Mouse (Mus musculus): ENCODE results near the gene 2310022A10Rik. TPM values are rescaled to one million over a fixed set of nuclear protein-coding genes. Genes with fewer than 3 reads are reported as not detected.

Gene 2310022A10Rik
- polyA plus RNA-seq (2015; fragmentation: Nextera tagmentation; extraction: Ambion mirVana): 30.6 and 34.5 TPM in 2 replicates

- peak; percentile 95 for ATAC-seq (ENCODE audit: extremely low read depth, insufficient number of reproducible peaks, low FRiP score, low TSS enrichment)
- under 1% methylated on average over 41 of the region's 41 CpGs for WGBS
- H3K36me3 ChIP-seq: peaks cover 21% of the 10 kb centered on the region
- no peaks in the 10 kb centered on the region for H3K9me3 ChIP-seq
- H3K4me3 ChIP-seq: peak within 1 kb of the TSS; percentile 78
- H3K9ac ChIP-seq: peak within 1 kb of the TSS; percentile 91
- H3K27ac ChIP-seq (replicated peaks): peak within 1 kb of the TSS; percentile 48
- H3K4me1 ChIP-seq: peaks cover 20% of the 10 kb centered on the region
- H3K4me2 ChIP-seq: peak within 1 kb of the TSS; percentile 94
- H3K27me3 ChIP-seq (replicated peaks): no peaks in the 10 kb centered on the region
Measured at GRCm38 (mm10) chr7:27552931-27553513, at the start of gene 2310022A10Rik, which contains the start of gene Pld3. Gene 2310022A10Rik, plus strand, starts transcription at chr7:27553233. Gene Pld3, minus strand, starts transcription at chr7:27553218.

- H3K27me3 ChIP-seq (replicated peaks): no peaks in the 10 kb centered on the region
- WGBS: 36% methylated on average over 9 of the region's 9 CpGs
Measured at GRCm38 (mm10) chr7:27506765-27507370, 46.2 kb upstream of the 2310022A10Rik start.

GRCm38 (mm10) chr7:27507711-27508647, 45.1 kb upstream of the 2310022A10Rik start:
- H3K4me3 ChIP-seq: peak overlapping the region; percentile 60
- WGBS: under 1% methylated on average over 53 of the region's 54 CpGs
- H3K4me1 ChIP-seq: peaks cover 21% of the 10 kb centered on the region
- H3K9ac ChIP-seq: peak overlapping the region; percentile 81
- peak overlapping the region; percentile 97 for H3K27ac ChIP-seq (replicated peaks)
- H3K9me3 ChIP-seq: no peaks in the 10 kb centered on the region
- peak overlapping the region; percentile 67 for H3K4me2 ChIP-seq
- no peaks in the 10 kb centered on the region for H3K36me3 ChIP-seq
- ATAC-seq (ENCODE audit: extremely low read depth, insufficient number of reproducible peaks, low FRiP score, low TSS enrichment): peak; percentile 93
- no peaks in the 10 kb centered on the region for H3K27me3 ChIP-seq (replicated peaks)

More at GRCm38 (mm10) chr7:27506765-27507370, 46.2 kb upstream of the 2310022A10Rik start:
- H3K9me3 ChIP-seq: no peaks in the 10 kb centered on the region
- peak overlapping the region; percentile 60 for H3K4me3 ChIP-seq
- no peak for ATAC-seq (ENCODE audit: extremely low read depth, insufficient number of reproducible peaks, low FRiP score, low TSS enrichment)
- peak overlapping the region; percentile 81 for H3K9ac ChIP-seq
- H3K27ac ChIP-seq (replicated peaks): peak overlapping the region; percentile 97
- H3K36me3 ChIP-seq: no peaks in the 10 kb centered on the region
- H3K4me1 ChIP-seq: peaks cover 26% of the 10 kb centered on the region
- H3K4me2 ChIP-seq: peak overlapping the region; percentile 67

- ATAC-seq (ENCODE audit: extremely low read depth, insufficient number of reproducible peaks, low FRiP score, low TSS enrichment): peak; percentile 53; the same call in 1 of the 2 replicates
- 23% methylated on average over 6 of the region's 6 CpGs for WGBS
- peak overlapping the region; percentile 60 for H3K4me3 ChIP-seq
- peak overlapping the region; percentile 67 for H3K4me2 ChIP-seq
- no peaks in the 10 kb centered on the region for H3K36me3 ChIP-seq
- peak overlapping the region; percentile 74 for H3K9ac ChIP-seq
- peaks cover 19% of the 10 kb centered on the region for H3K4me1 ChIP-seq
- no peaks in the 10 kb centered on the region for H3K9me3 ChIP-seq
- no peaks in the 10 kb centered on the region for H3K27me3 ChIP-seq (replicated peaks)
- H3K27ac ChIP-seq (replicated peaks): peak overlapping the region; percentile 97
Measured at GRCm38 (mm10) chr7:27508648-27509005, 44.4 kb upstream of the 2310022A10Rik start.

- H3K36me3 ChIP-seq: no peaks in the 10 kb centered on the region; the same call in 1 of the 2 replicates
Measured at GRCm38 (mm10) chr7:27510809-27511208, 42.2 kb upstream of the 2310022A10Rik start.

GRCm38 (mm10) chr7:27514961-27515360, 38.1 kb upstream of the 2310022A10Rik start:
- no peaks in the 10 kb centered on the region for H3K9me3 ChIP-seq
- H3K4me3 ChIP-seq: no peak overlapping the region
- H3K4me2 ChIP-seq: no peak overlapping the region
- 66% methylated on average over 9 of the region's 9 CpGs for WGBS
- ATAC-seq (ENCODE audit: extremely low read depth, insufficient number of reproducible peaks, low FRiP score, low TSS enrichment): no peak
- no peak overlapping the region for H3K9ac ChIP-seq
- H3K27me3 ChIP-seq (replicated peaks): no peaks in the 10 kb centered on the region
- no peaks in the 10 kb centered on the region for H3K4me1 ChIP-seq
- no peak overlapping the region for H3K27ac ChIP-seq (replicated peaks)
- peaks cover 23% of the 10 kb centered on the region for H3K36me3 ChIP-seq

More at GRCm38 (mm10) chr7:27510809-27511208, 42.2 kb upstream of the 2310022A10Rik start:
- no peaks in the 10 kb centered on the region for H3K27me3 ChIP-seq (replicated peaks)
- no peak for ATAC-seq (ENCODE audit: extremely low read depth, insufficient number of reproducible peaks, low FRiP score, low TSS enrichment)
- H3K4me2 ChIP-seq: no peak overlapping the region
- H3K27ac ChIP-seq (replicated peaks): no peak overlapping the region
- H3K9ac ChIP-seq: no peak overlapping the region
- no peak overlapping the region for H3K4me3 ChIP-seq
- 83% methylated on average over 2 of the region's 2 CpGs for WGBS
- H3K4me1 ChIP-seq: peaks cover 19% of the 10 kb centered on the region
- H3K9me3 ChIP-seq: no peaks in the 10 kb centered on the region

- H3K36me3 ChIP-seq: peaks cover 25% of the 10 kb centered on the region
- H3K4me2 ChIP-seq: no peak overlapping the region
- H3K27ac ChIP-seq (replicated peaks): no peak overlapping the region
- no peak for ATAC-seq (ENCODE audit: extremely low read depth, insufficient number of reproducible peaks, low FRiP score, low TSS enrichment)
- no peaks in the 10 kb centered on the region for H3K4me1 ChIP-seq
- H3K27me3 ChIP-seq (replicated peaks): no peaks in the 10 kb centered on the region
- 81% methylated on average over 9 of the region's 9 CpGs for WGBS
- H3K9me3 ChIP-seq: no peaks in the 10 kb centered on the region
- H3K9ac ChIP-seq: no peak overlapping the region
- H3K4me3 ChIP-seq: no peak overlapping the region
Measured at GRCm38 (mm10) chr7:27518314-27518713, 34.7 kb upstream of the 2310022A10Rik start.

- Histone ChIP-seq H3K4me1 (no peaks in the 10 kb centered on the region), H3K9me3 (no peaks in the 10 kb centered on the region), H3K27me3 (replicated peaks) (no peaks in the 10 kb centered on the region), H3K27ac (replicated peaks) (no peak overlapping the region), H3K36me3 (peaks cover 25% of the 10 kb centered on the region), H3K4me3 (no peak overlapping the region), H3K9ac (no peak overlapping the region), H3K4me2 (no peak overlapping the region)
- ATAC-seq (ENCODE audit: extremely low read depth, insufficient number of reproducible peaks, low FRiP score, low TSS enrichment): no peak
Measured at GRCm38 (mm10) chr7:27520104-27520503, 32.9 kb upstream of the 2310022A10Rik start.

GRCm38 (mm10) chr7:27520599-27520998, 32.4 kb upstream of the 2310022A10Rik start:
- ATAC-seq (ENCODE audit: extremely low read depth, insufficient number of reproducible peaks, low FRiP score, low TSS enrichment): no peak
- peaks cover 25% of the 10 kb centered on the region for H3K36me3 ChIP-seq
- H3K27ac ChIP-seq (replicated peaks): no peak overlapping the region
- WGBS: 65% methylated on average over 1 of the region's 1 CpGs
- no peak overlapping the region for H3K4me2 ChIP-seq
- peaks cover 2% of the 10 kb centered on the region for H3K4me1 ChIP-seq
- H3K9me3 ChIP-seq: no peaks in the 10 kb centered on the region
- no peak overlapping the region for H3K9ac ChIP-seq
- H3K27me3 ChIP-seq (replicated peaks): no peaks in the 10 kb centered on the region
- H3K4me3 ChIP-seq: no peak overlapping the region

- Histone ChIP-seq H3K9me3 (no peaks in the 10 kb centered on the region), H3K27me3 (replicated peaks) (no peaks in the 10 kb centered on the region), H3K4me2 (no peak within 1 kb of the TSS), H3K4me1 (peaks cover 10% of the 10 kb centered on the region), H3K36me3 (peaks cover 16% of the 10 kb centered on the region), H3K9ac (0 out of 2 replicates have a peak within 1 kb of the TSS, but pooled peaks have one; percentile 5), H3K27ac (replicated peaks) (no peak within 1 kb of the TSS), H3K4me3 (no peak within 1 kb of the TSS)
- no peak for ATAC-seq (ENCODE audit: extremely low read depth, insufficient number of reproducible peaks, low FRiP score, low TSS enrichment)
- 49% methylated on average over 5 of the region's 5 CpGs for WGBS
Measured at GRCm38 (mm10) chr7:27522967-27523366, 30.1 kb upstream of the 2310022A10Rik start, which contains the start of gene Hipk4. Gene Hipk4, plus strand, starts transcription at chr7:27523267.

- Histone ChIP-seq H3K9me3 (no peaks in the 10 kb centered on the region), H3K27me3 (replicated peaks) (no peaks in the 10 kb centered on the region), H3K27ac (replicated peaks) (no peak overlapping the region), H3K4me3 (no peak overlapping the region), H3K4me2 (no peak overlapping the region), H3K9ac (no peak overlapping the region), H3K4me1 (peaks cover 10% of the 10 kb centered on the region), H3K36me3 (peaks cover 14% of the 10 kb centered on the region)
- 89% methylated on average over 13 of the region's 13 CpGs for WGBS
- ATAC-seq (ENCODE audit: extremely low read depth, insufficient number of reproducible peaks, low FRiP score, low TSS enrichment): no peak
Measured at GRCm38 (mm10) chr7:27523805-27524204, 29.2 kb upstream of the 2310022A10Rik start.

All from heart, embryonic 13.5 days (tissue).